Mouse (Mus musculus) myocyte (in vitro differentiated cells): ENCODE data around the gene Sdc4. TPM values are rescaled to one million over a fixed set of nuclear protein-coding genes. Genes with fewer than 3 reads are reported as not detected.

Experiments
- H3K27me3 ChIP-seq: one replicate; pipeline ENCODE4 v1.6.1; 2011; ENCODE audit not compliant: control insufficient read depth, insufficient read depth, insufficient read length
- H3K36me3 ChIP-seq: one replicate; pipeline ENCODE4 v1.6.1; 2011; ENCODE audit not compliant: control insufficient read depth, insufficient read depth
- H3K4me2 ChIP-seq: one replicate; pipeline ENCODE4 v1.6.1; 2011; ENCODE audit warnings: low read depth, control low read depth
- H3K4me3 ChIP-seq: one replicate; pipeline ENCODE4 v1.5.1; 2011; ENCODE audit warnings: mild to moderate bottlenecking, control low read depth, moderate library complexity
- H3K79me2 ChIP-seq: one replicate; pipeline ENCODE4 v1.6.1; 2011; ENCODE audit not compliant: control insufficient read depth, insufficient read depth
- H3ac ChIP-seq: one replicate; pipeline ENCODE4 v1.6.1; 2011; ENCODE audit not compliant: control insufficient read depth, insufficient read length
- CEBPB ChIP-seq: IDR thresholded peaks from 2 replicates; pipeline ENCODE4 v1.6.1; 2011; ENCODE audit warnings: mild to moderate bottlenecking, moderate library complexity; ENCODE audit not compliant: poor library complexity, insufficient read depth, severe bottlenecking
- E2F4 ChIP-seq: IDR thresholded peaks from one replicate; pipeline ENCODE4 v1.6.1; 2011; ENCODE audit warnings: mild to moderate bottlenecking, control low read depth, moderate library complexity; ENCODE audit not compliant: insufficient read depth
- MAX ChIP-seq: IDR thresholded peaks from one replicate; pipeline ENCODE4 v1.6.1; 2011; ENCODE audit warnings: low read depth, mild to moderate bottlenecking, control low read depth
- MYOD1 ChIP-seq, 3 experiments: IDR thresholded peaks; one replicate each; pipeline ENCODE4 v1.6.1; 2011; ENCODE audit warnings: control low read depth in 2 of 3, low read depth in 2 of 3, mild to moderate bottlenecking in 2 of 3, moderate library complexity in 1 of 3; ENCODE audit not compliant: insufficient read length in 2 of 3, control insufficient read depth in 1 of 3
- MYOG ChIP-seq, 3 experiments: IDR thresholded peaks; one replicate each; pipeline ENCODE4 v1.6.1; 2011; ENCODE audit warnings: control low read depth in 2 of 3, low read depth in 2 of 3, mild to moderate bottlenecking in 2 of 3; ENCODE audit not compliant: insufficient read length in 2 of 3, control insufficient read depth in 1 of 3, insufficient read depth in 1 of 3
- POLR2A ChIP-seq: IDR thresholded peaks from one replicate; pipeline ENCODE4 v1.6.1; 2011; ENCODE audit warnings: low read depth, mild to moderate bottlenecking, control low read depth, moderate library complexity; ENCODE audit not compliant: insufficient read length
- POLR2AphosphoS2 ChIP-seq: IDR thresholded peaks from one replicate; pipeline ENCODE4 v1.6.1; 2011; ENCODE audit warnings: low read depth, control low read depth; ENCODE audit not compliant: insufficient read length
- REST ChIP-seq: IDR thresholded peaks from one replicate; pipeline ENCODE4 v1.6.1; 2011; ENCODE audit warnings: mild to moderate bottlenecking, control low read depth, moderate library complexity; ENCODE audit not compliant: insufficient read depth, insufficient read length
- SRF ChIP-seq: IDR thresholded peaks from one replicate; pipeline ENCODE4 v1.6.1; 2011; ENCODE audit warnings: low read depth; ENCODE audit not compliant: control insufficient read depth, insufficient read length
- TCF12 ChIP-seq: IDR thresholded peaks from one replicate; pipeline ENCODE4 v1.6.1; 2011; ENCODE audit warnings: mild to moderate bottlenecking, control low read depth; ENCODE audit not compliant: poor library complexity, insufficient read depth, severe bottlenecking
- TCF3 ChIP-seq: IDR thresholded peaks from one replicate; pipeline ENCODE4 v1.6.1; 2011; ENCODE audit warnings: low read depth, control low read depth; ENCODE audit not compliant: insufficient read length
- USF1 ChIP-seq: IDR thresholded peaks from one replicate; pipeline ENCODE4 v1.6.1; 2011; ENCODE audit warnings: low read depth, mild to moderate bottlenecking, control low read depth, moderate library complexity
- polyA plus RNA-seq: library from polyadenylated mRNA; unstranded; fragments of >200 nt; fragmentation: generic; extraction: Trizol; gene quantifications from one replicate; pipeline ENCODE4 v1.2.1, GENCODE M21; 2012; ENCODE audit warnings: missing spikeins

Gene Sdc4
- polyA plus RNA-seq, 1 experiment, result 52.4 TPM

DNA sequence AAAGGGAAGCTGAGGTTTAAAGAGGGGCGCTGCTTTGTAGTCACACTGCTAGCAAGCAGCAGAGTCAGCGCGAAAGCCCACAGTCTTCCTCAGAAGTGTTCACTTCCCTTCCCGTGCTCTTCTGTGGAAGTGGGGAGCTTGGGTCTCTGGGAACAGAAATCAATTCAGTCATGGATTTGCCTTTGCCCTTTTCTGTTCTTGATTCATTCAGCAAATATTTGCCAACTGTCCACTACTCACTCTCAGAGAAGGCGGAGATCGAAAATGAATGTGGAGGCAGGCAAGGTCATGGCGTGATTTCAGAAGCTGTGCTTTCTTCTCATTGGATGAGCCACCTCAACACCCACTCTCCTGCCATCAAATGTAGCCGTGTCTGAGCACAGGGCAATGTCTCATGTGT lies 14.8 kb upstream of the Sdc4 start:
- no peak for TF ChIP-seq REST
- TF ChIP-seq POLR2A, result no peak
- no peak for TF ChIP-seq MYOD1 (IDR thresholded peaks at IDR 0.05; ENCODE audit: control insufficient read depth in 1 of 3, insufficient read length in 2 of 3, low read depth in 2 of 3)
- no peak for TF ChIP-seq TCF3
- TF ChIP-seq USF1, result no peak
- TF ChIP-seq MAX, result no peak
- no peak for TF ChIP-seq CEBPB
- no peak for TF ChIP-seq SRF
- peaks cover 2% of the 10 kb centered on the region for H3K36me3 ChIP-seq
- peaks cover 11% of the 10 kb centered on the region for H3K79me2 ChIP-seq

DNA sequence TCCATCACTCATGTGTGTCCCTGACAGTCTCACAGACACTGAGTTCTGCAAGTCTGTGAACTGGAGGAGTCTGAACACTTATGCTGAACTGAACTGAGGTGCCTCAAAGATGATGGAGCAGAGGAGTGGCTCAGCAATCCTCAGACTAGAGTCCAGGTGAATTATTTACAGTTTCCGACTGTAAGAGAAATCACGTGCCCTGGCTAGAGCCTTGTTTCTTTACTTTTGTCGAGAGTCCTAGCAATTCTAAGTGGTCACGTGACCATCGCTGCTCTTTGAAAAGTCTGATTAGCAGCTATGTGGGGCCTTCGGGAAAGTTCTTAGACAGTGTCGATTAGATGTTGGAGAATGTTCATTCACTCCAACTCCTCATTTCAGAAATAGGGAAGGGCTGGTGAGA lies 14.3 kb upstream of the Sdc4 start:
- Histone ChIP-seq H3K79me2 (peaks cover 11% of the 10 kb centered on the region), H3K36me3 (no peaks in the 10 kb centered on the region), H3K4me3 (no peak overlapping the region), H3K27me3 (no peaks in the 10 kb centered on the region), H3ac (no peak overlapping the region), H3K4me2 (no peak overlapping the region)
- TF ChIP-seq USF1, result no peak
- TF ChIP-seq REST, result no peak
- TF ChIP-seq POLR2A, result no peak
- TF ChIP-seq TCF12, result no peak
- no peak for TF ChIP-seq MYOG (IDR thresholded peaks at IDR 0.05; ENCODE audit: control insufficient read depth in 1 of 3, insufficient read depth in 1 of 3, insufficient read length in 2 of 3, low read depth in 2 of 3)
- no peak for TF ChIP-seq SRF
- no peak for TF ChIP-seq MYOD1 (IDR thresholded peaks at IDR 0.05; ENCODE audit: control insufficient read depth in 1 of 3, insufficient read length in 2 of 3, low read depth in 2 of 3)
- no peak for TF ChIP-seq CEBPB
- no peak for TF ChIP-seq POLR2AphosphoS2
- TF ChIP-seq E2F4, result no peak
- no peak for TF ChIP-seq MAX
- no peak for TF ChIP-seq TCF3

More for the DNA sequence above, 14.8 kb upstream of the Sdc4 start:
- no peaks in the 10 kb centered on the region for H3K27me3 ChIP-seq
- H3K4me2 ChIP-seq, result no peak overlapping the region
- no peak overlapping the region for H3K4me3 ChIP-seq
- no peak overlapping the region for H3ac ChIP-seq

DNA sequence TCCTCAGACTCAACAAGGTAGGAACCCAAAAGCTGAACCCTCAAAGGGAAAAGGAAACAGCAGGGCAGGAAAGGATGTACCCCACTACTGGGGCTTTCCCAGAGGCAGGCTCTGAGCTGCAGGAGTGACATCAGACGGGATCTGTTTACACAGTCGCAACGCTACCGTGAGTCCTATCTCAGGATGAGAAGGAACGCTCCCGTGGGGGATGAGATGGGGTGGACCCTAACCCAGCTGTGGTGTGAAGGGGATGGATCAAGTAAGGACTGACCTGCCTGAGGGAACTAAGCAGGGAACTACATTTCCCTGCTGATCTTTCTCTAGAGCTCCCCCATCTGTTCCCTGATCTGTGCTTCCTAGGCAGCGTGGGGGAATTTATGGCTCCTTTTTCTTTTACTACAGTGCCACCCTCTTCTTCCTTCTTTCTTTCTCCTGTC lies 13.2 kb upstream of the Sdc4 start, which contains the start of gene Sys1:
Gene Sys1 (plus strand): TSS at position 101 of the 437 bp plus-strand sequence.
- H3K36me3 ChIP-seq, result no peaks in the 10 kb centered on the region
- H3ac ChIP-seq, result no peak within 1 kb of the TSS
- H3K79me2 ChIP-seq, result peaks cover 7% of the 10 kb centered on the region
- no peak for TF ChIP-seq POLR2AphosphoS2
- TF ChIP-seq MYOG (IDR thresholded peaks at IDR 0.05; ENCODE audit: control insufficient read depth in 1 of 3, insufficient read depth in 1 of 3, insufficient read length in 2 of 3, low read depth in 2 of 3), result no peak
- no peak for TF ChIP-seq MAX
- TF ChIP-seq CEBPB, result no peak
- no peak for TF ChIP-seq USF1
- no peaks in the 10 kb centered on the region for H3K27me3 ChIP-seq
- no peak within 1 kb of the TSS for H3K4me3 ChIP-seq
- H3K4me2 ChIP-seq, result peak within 1 kb of the TSS; percentile 71

DNA sequence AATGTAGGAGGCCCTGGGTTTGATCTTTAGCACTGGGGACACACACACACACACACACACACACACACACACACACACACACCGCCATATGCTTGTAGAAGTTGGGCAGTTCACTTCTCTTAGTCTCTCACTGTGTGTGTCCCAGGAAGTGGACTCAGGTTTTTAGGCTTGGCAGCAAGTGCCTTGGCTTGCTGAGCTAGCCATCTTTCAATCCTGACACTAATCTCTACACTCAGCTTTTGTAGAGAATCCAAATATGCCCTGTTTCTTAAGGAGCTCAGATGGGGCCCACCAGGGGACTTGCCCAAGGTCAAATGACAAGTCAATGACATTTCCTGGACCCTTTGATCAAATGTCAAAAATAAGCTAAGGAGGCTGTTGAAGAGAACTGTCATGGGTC lies 12.7 kb upstream of the Sdc4 start:
- no peak overlapping the region for H3K4me3 ChIP-seq
- no peak overlapping the region for H3ac ChIP-seq
- TF ChIP-seq USF1, result no peak
- no peak for TF ChIP-seq MYOD1 (IDR thresholded peaks at IDR 0.05; ENCODE audit: control insufficient read depth in 1 of 3, insufficient read length in 2 of 3, low read depth in 2 of 3)
- no peak for TF ChIP-seq POLR2A
- TF ChIP-seq TCF12, result no peak
- TF ChIP-seq MYOG (IDR thresholded peaks at IDR 0.05; ENCODE audit: control insufficient read depth in 1 of 3, insufficient read depth in 1 of 3, insufficient read length in 2 of 3, low read depth in 2 of 3), result no peak
- H3K79me2 ChIP-seq, result peaks cover 2% of the 10 kb centered on the region
- H3K4me2 ChIP-seq, result peak overlapping the region; percentile 71
- H3K27me3 ChIP-seq, result no peaks in the 10 kb centered on the region
- no peaks in the 10 kb centered on the region for H3K36me3 ChIP-seq

DNA sequence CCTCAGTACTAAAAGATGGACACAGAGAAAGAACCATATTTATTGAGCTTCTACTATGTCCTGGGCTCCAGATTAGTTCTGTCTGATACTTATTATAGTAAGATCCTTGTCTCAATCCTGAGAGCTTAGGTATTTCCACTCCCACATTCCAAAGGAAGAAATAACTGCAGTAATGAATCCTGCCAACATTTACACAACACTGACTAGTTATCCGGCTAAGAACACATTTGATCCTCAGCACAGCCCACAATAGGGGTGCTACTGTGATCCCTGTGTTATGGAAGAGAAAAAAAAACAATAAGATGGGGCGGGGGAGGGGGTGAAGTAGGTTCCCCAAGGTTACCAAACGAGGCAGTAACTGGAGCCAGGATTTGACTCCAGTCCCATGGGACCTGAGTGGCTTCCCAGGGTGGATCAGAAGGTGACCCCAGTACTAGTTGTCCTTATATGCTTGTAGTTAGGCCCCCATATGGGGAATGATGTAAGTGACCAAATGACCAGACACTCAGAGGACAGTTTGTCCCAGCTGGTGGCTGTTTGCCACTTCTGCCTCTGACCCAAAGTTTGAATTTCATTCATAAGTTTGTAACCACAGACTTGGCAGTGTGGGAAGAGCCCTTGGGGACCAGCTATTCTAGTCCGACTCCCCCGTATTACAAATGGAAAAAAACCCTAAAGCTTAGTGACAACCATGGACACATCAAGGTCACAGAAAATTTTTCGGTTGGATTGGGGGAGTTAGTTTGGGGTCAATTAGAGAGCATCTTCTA lies 11.9 kb upstream of the Sdc4 start:
- Histone ChIP-seq H3K4me2 (peak overlapping the region; percentile 71), H3ac (no peak overlapping the region), H3K36me3 (no peaks in the 10 kb centered on the region), H3K79me2 (no peaks in the 10 kb centered on the region), H3K4me3 (no peak overlapping the region), H3K27me3 (no peaks in the 10 kb centered on the region)
- TF ChIP-seq MYOD1 (IDR thresholded peaks at IDR 0.05; ENCODE audit: control insufficient read depth in 1 of 3, insufficient read length in 2 of 3, low read depth in 2 of 3), result no peak
- TF ChIP-seq POLR2A, result no peak
- TF ChIP-seq POLR2AphosphoS2, result no peak
- TF ChIP-seq REST, result no peak
- TF ChIP-seq USF1, result no peak
- TF ChIP-seq TCF12, result no peak
- no peak for TF ChIP-seq MYOG (IDR thresholded peaks at IDR 0.05; ENCODE audit: control insufficient read depth in 1 of 3, insufficient read depth in 1 of 3, insufficient read length in 2 of 3, low read depth in 2 of 3)
- no peak for TF ChIP-seq CEBPB
- TF ChIP-seq MAX, result no peak
- TF ChIP-seq TCF3, result no peak
- TF ChIP-seq E2F4, result no peak
- no peak for TF ChIP-seq SRF
